Mouse (Mus musculus) hindbrain, embryonic 11.5 days (tissue): Measurements from ENCODE around the gene Rnd1. TPM values are rescaled to one million over a fixed set of nuclear protein-coding genes. Genes with fewer than 3 reads are reported as not detected.

Experiments
- ATAC-seq: fragments of 200-750 bp; cut with Nextera tagmentation; 2 replicates; pipeline ENCODE4 v1.8.0; 2017; ENCODE audit warnings: mild to moderate bottlenecking, moderate TSS enrichment, moderate library complexity; ENCODE audit not compliant: low FRiP score
- DNase-seq: peaks from one replicate; pipeline ENCODE4 v3.0.0-alpha.2; 2015; ENCODE audit warnings: low spot score
- H3K27ac ChIP-seq: fragments of 300-500 bp; sonication (generic); 2 replicates; pipeline ENCODE4 v1.5.1; 2014; ENCODE audit warnings: mild to moderate bottlenecking, low read depth, low read length
- H3K27me3 ChIP-seq: fragments of 300-500 bp; sonication (generic); 2 replicates; pipeline ENCODE4 v1.6.1; 2014; ENCODE audit warnings: mild to moderate bottlenecking, low read length, moderate library complexity, mixed read lengths; ENCODE audit not compliant: control insufficient read depth, insufficient read depth
- H3K36me3 ChIP-seq: fragments of 300-500 bp; sonication (generic); 2 replicates; pipeline ENCODE4 v1.6.1; 2014; ENCODE audit warnings: mild to moderate bottlenecking, low read length, moderate library complexity, mixed read lengths; ENCODE audit not compliant: control insufficient read depth, insufficient read depth
- H3K4me1 ChIP-seq: fragments of 300-500 bp; sonication (generic); replicated peaks from 2 replicates; pipeline ENCODE4 v1.6.1; 2014; ENCODE audit warnings: low read length, mixed read lengths; ENCODE audit not compliant: control insufficient read depth, insufficient read depth
- H3K4me2 ChIP-seq: fragments of 300-500 bp; sonication (generic); replicated peaks from 2 replicates; pipeline ENCODE4 v1.6.1; 2014; ENCODE audit warnings: mild to moderate bottlenecking, low read depth, low read length
- H3K4me3 ChIP-seq: fragments of 300-500 bp; sonication (generic); 2 replicates; pipeline ENCODE4 v1.5.1; 2014; ENCODE audit warnings: low read depth, low read length
- H3K9ac ChIP-seq: fragments of 300-500 bp; sonication (generic); 2 replicates; pipeline ENCODE4 v1.6.1; 2014; ENCODE audit warnings: low read depth, low read length
- H3K9me3 ChIP-seq: fragments of 300-500 bp; sonication (generic); 2 replicates; pipeline ENCODE4 v1.6.1; 2016; ENCODE audit warnings: low read length; ENCODE audit not compliant: control insufficient read depth
- WGBS: fragments of 180-500 bp; shearing (Covaris S2); extraction: QIAGEN DNeasy Blood & Tissue Kit; methylation state at CpG from one replicate; pipeline ENCODE4 v1.1.7; 2014; 5-methylcytosine and 5-hydroxymethylcytosine counted together
- polyA plus RNA-seq: library from polyadenylated mRNA; unstranded; fragments of >200 nt; fragmentation: Nextera tagmentation; extraction: Ambion mirVana; gene quantifications from 2 replicates; pipeline ENCODE4 v1.2.1, GENCODE M21; 2014

Gene Rnd1
- polyA plus RNA-seq, 1 experiment from 2014 or later, result 5.9 TPM

- H3K27me3 ChIP-seq, result peaks cover 27% of the 10 kb centered on the region
- H3K36me3 ChIP-seq, result no peaks in the 10 kb centered on the region
- H3K27ac ChIP-seq, result peak overlapping the region; percentile 62; the same call in 1 of the 2 replicates
- under 1% methylated on average over 18 of the region's 18 CpGs for WGBS
- ATAC-seq, result 0 out of 2 replicates have a peak, but pooled peaks have one; percentile 13
- no peaks in the 10 kb centered on the region for H3K9me3 ChIP-seq
- H3K4me2 ChIP-seq, result peak overlapping the region; percentile 81
- H3K4me1 ChIP-seq, result peaks cover 29% of the 10 kb centered on the region
- peak overlapping the region; percentile 76 for H3K4me3 ChIP-seq
- peak; percentile 93 for DNase-seq
- H3K9ac ChIP-seq, result peak overlapping the region; percentile 69; the same call in 1 of the 2 replicates
Observed at GRCm38 (mm10) chr15:98631493-98631892, 45.8 kb downstream of the Rnd1 start.

GRCm38 (mm10) chr15:98630540-98630939, 46.7 kb downstream of the Rnd1 start, which contains the start of gene Cacnb3:
Cacnb3 (plus strand) TSS chr15:98630840.
- no peak for ATAC-seq
- peak within 1 kb of the TSS; percentile 69; the same call in 1 of the 2 replicates for H3K9ac ChIP-seq
- peaks cover 23% of the 10 kb centered on the region for H3K4me1 ChIP-seq
- H3K27ac ChIP-seq, result peak within 1 kb of the TSS; percentile 62; the same call in 1 of the 2 replicates
- 42% methylated on average over 4 of the region's 4 CpGs for WGBS
- H3K4me2 ChIP-seq, result peak within 1 kb of the TSS; percentile 81
- H3K36me3 ChIP-seq, result no peaks in the 10 kb centered on the region
- H3K4me3 ChIP-seq, result peak within 1 kb of the TSS; percentile 76
- H3K27me3 ChIP-seq, result peaks cover 27% of the 10 kb centered on the region
- no peak for DNase-seq
- no peaks in the 10 kb centered on the region for H3K9me3 ChIP-seq

- H3K4me2 ChIP-seq, result no peak overlapping the region
- WGBS, result 53% methylated on average over 6 of the region's 6 CpGs
- no peak overlapping the region for H3K9ac ChIP-seq
- peaks cover 27% of the 10 kb centered on the region for H3K27me3 ChIP-seq
- peaks cover 23% of the 10 kb centered on the region for H3K4me1 ChIP-seq
- H3K27ac ChIP-seq, result no peak overlapping the region
- H3K4me3 ChIP-seq, result no peak overlapping the region
- H3K9me3 ChIP-seq, result no peaks in the 10 kb centered on the region
- no peak for ATAC-seq
- no peaks in the 10 kb centered on the region for H3K36me3 ChIP-seq
- no peak for DNase-seq
Observed at GRCm38 (mm10) chr15:98629464-98629863, 47.8 kb downstream of the Rnd1 start.

GRCm38 (mm10) chr15:98628589-98629254, 48.5 kb downstream of the Rnd1 start:
- Histone ChIP-seq H3K4me3 (no peak overlapping the region), H3K9ac (peak overlapping the region; percentile 55), H3K27ac (peak overlapping the region; percentile 58), H3K4me1 (peaks cover 23% of the 10 kb centered on the region), H3K4me2 (peak overlapping the region; percentile 38), H3K9me3 (no peaks in the 10 kb centered on the region), H3K36me3 (no peaks in the 10 kb centered on the region), H3K27me3 (peaks cover 27% of the 10 kb centered on the region)
- 9% methylated on average over 20 of the region's 20 CpGs for WGBS
- DNase-seq (peak; percentile 73), ATAC-seq (peak; percentile 46; the same call in 1 of the 2 replicates)

GRCm38 (mm10) chr15:98626487-98627212, 50.6 kb downstream of the Rnd1 start:
- H3K4me2 ChIP-seq, result no peak overlapping the region
- WGBS, result 77% methylated on average over 7 of the region's 7 CpGs
- H3K4me1 ChIP-seq, result peaks cover 12% of the 10 kb centered on the region
- H3K27me3 ChIP-seq, result peaks cover 18% of the 10 kb centered on the region
- ATAC-seq (no peak), DNase-seq (no peak)
- H3K27ac ChIP-seq, result no peak overlapping the region
- H3K4me3 ChIP-seq, result no peak overlapping the region
- H3K36me3 ChIP-seq, result no peaks in the 10 kb centered on the region
- no peaks in the 10 kb centered on the region for H3K9me3 ChIP-seq
- H3K9ac ChIP-seq, result no peak overlapping the region

- DNase-seq (no peak), ATAC-seq (no peak)
- Histone ChIP-seq H3K4me1 (peaks cover 8% of the 10 kb centered on the region), H3K4me2 (no peak overlapping the region), H3K9ac (no peak overlapping the region), H3K36me3 (no peaks in the 10 kb centered on the region), H3K9me3 (no peaks in the 10 kb centered on the region), H3K27me3 (peaks cover 13% of the 10 kb centered on the region), H3K4me3 (no peak overlapping the region), H3K27ac (no peak overlapping the region)
- WGBS, result 24% methylated on average over 8 of the region's 8 CpGs
Observed at GRCm38 (mm10) chr15:98626078-98626477, 51.2 kb downstream of the Rnd1 start.

- no peaks in the 10 kb centered on the region for H3K36me3 ChIP-seq
- DNase-seq (no peak), ATAC-seq (no peak)
- no peaks in the 10 kb centered on the region for H3K27me3 ChIP-seq
- no peak overlapping the region for H3K27ac ChIP-seq
- WGBS, result 51% methylated on average over 5 of the region's 5 CpGs
- no peak overlapping the region for H3K4me2 ChIP-seq
- H3K4me3 ChIP-seq, result no peak overlapping the region
- H3K9me3 ChIP-seq, result no peaks in the 10 kb centered on the region
- H3K4me1 ChIP-seq, result peaks cover under 1% of the 10 kb centered on the region
- H3K9ac ChIP-seq, result no peak overlapping the region
Observed at GRCm38 (mm10) chr15:98623361-98623821, 53.9 kb downstream of the Rnd1 start.

- no peaks in the 10 kb centered on the region for H3K36me3 ChIP-seq
- H3K27ac ChIP-seq, result no peak overlapping the region
- no peak for ATAC-seq
- H3K27me3 ChIP-seq, result no peaks in the 10 kb centered on the region; the same call in 1 of the 2 replicates
- no peaks in the 10 kb centered on the region; the same call in 1 of the 2 replicates for H3K4me1 ChIP-seq
- WGBS, result 22% methylated on average over 6 of the region's 6 CpGs
- H3K9me3 ChIP-seq, result no peaks in the 10 kb centered on the region
- H3K9ac ChIP-seq, result no peak overlapping the region
- DNase-seq, result no peak
- no peak overlapping the region for H3K4me3 ChIP-seq
- H3K4me2 ChIP-seq, result no peak overlapping the region
Observed at GRCm38 (mm10) chr15:98622721-98623120, 54.5 kb downstream of the Rnd1 start.
